Mouse (Mus musculus): Measurements from ENCODE around the gene Srsf4. TPM values are rescaled to one million over a fixed set of nuclear protein-coding genes. Genes with fewer than 3 reads are reported as not detected.

The Srsf4 gene
- total RNA-seq, 2 experiments from 2014 or later: 32.0 to 33.8 TPM

GRCm38 (mm10) chr4:131875242-131875641 lies 1.8 kb downstream of the Srsf4 start:
- Histone ChIP-seq H3K27ac (peak overlapping the region; percentile 100), H3K4me3 (peak overlapping the region; percentile 77)
- no peak for TF ChIP-seq CTCF (IDR thresholded peaks at IDR 0.05)
- intact Hi-C loops (cut with DNase I): no loop called here
- DNase-seq: no peak

GRCm38 (mm10) chr4:131876836-131877235 lies 3.4 kb downstream of the Srsf4 start:
- no peak for DNase-seq
- Histone ChIP-seq H3K27ac (peak overlapping the region; percentile 10; the same call in 1 of the 2 replicates), H3K4me3 (peak overlapping the region; percentile 13; the same call in 1 of the 2 replicates)
- intact Hi-C loops (cut with DNase I): no loop called here
- TF ChIP-seq CTCF (IDR thresholded peaks at IDR 0.05): no peak

- intact Hi-C loops (cut with DNase I): no loop called here
- peak overlapping the region; percentile 78 for H3K27ac ChIP-seq
- peak overlapping the region; percentile 42 for H3K4me3 ChIP-seq
- TF ChIP-seq CTCF (IDR thresholded peaks at IDR 0.05): no peak
- DNase-seq: no peak
Measured at GRCm38 (mm10) chr4:131879692-131880091, 6.3 kb downstream of the Srsf4 start.

- Histone ChIP-seq H3K4me3 (peak overlapping the region; percentile 11; the same call in 1 of the 2 replicates), H3K27ac (peak overlapping the region; percentile 78)
- intact Hi-C loops (cut with DNase I): no loop called here
- TF ChIP-seq CTCF (IDR thresholded peaks at IDR 0.05): no peak
- DNase-seq: no peak
Measured at GRCm38 (mm10) chr4:131881306-131881705, 7.9 kb downstream of the Srsf4 start.

GRCm38 (mm10) chr4:131883571-131883970 lies 10.2 kb downstream of the Srsf4 start:
- Histone ChIP-seq H3K4me3 (peak overlapping the region; percentile 16; the same call in 1 of the 2 replicates), H3K27ac (peak overlapping the region; percentile 6)
- intact Hi-C loops (cut with DNase I): no loop called here
- no peak for TF ChIP-seq CTCF (IDR thresholded peaks at IDR 0.05)
- peak; percentile 64 for DNase-seq

GRCm38 (mm10) chr4:131885376-131885775 lies 12.0 kb downstream of the Srsf4 start:
- TF ChIP-seq CTCF (IDR thresholded peaks at IDR 0.05): no peak
- intact Hi-C loops (cut with DNase I): no loop called here
- no peak overlapping the region for H3K4me3 ChIP-seq
- DNase-seq: no peak
- H3K27ac ChIP-seq: peak overlapping the region; percentile 24; the same call in 1 of the 2 replicates

- Histone ChIP-seq H3K4me3 (no peak overlapping the region), H3K27ac (no peak overlapping the region)
- intact Hi-C loops (cut with DNase I): no loop called here
- DNase-seq: no peak
- TF ChIP-seq CTCF (IDR thresholded peaks at IDR 0.05): no peak
Measured at GRCm38 (mm10) chr4:131888564-131888963, 15.1 kb downstream of the Srsf4 start.

GRCm38 (mm10) chr4:131890692-131891091 lies 17.3 kb downstream of the Srsf4 start:
- H3K27ac ChIP-seq: peak overlapping the region; percentile 20; the same call in 1 of the 2 replicates
- intact Hi-C loops (cut with DNase I): no loop called here
- no peak overlapping the region for H3K4me3 ChIP-seq
- no peak for DNase-seq
- TF ChIP-seq CTCF (IDR thresholded peaks at IDR 0.05): no peak

GRCm38 (mm10) chr4:131897109-131897508 lies 23.7 kb downstream of the Srsf4 start:
- intact Hi-C loops (cut with DNase I): no loop called here
- DNase-seq: no peak
- no peak overlapping the region for H3K4me3 ChIP-seq
- H3K27ac ChIP-seq: no peak overlapping the region
- no peak for TF ChIP-seq CTCF (IDR thresholded peaks at IDR 0.05)

- Histone ChIP-seq H3K4me3 (no peak overlapping the region), H3K27ac (no peak overlapping the region)
- peak; percentile 11 for DNase-seq
- TF ChIP-seq CTCF (IDR thresholded peaks at IDR 0.05): no peak
- intact Hi-C loops (cut with DNase I): no loop called here
Measured at GRCm38 (mm10) chr4:131897787-131898186, 24.4 kb downstream of the Srsf4 start.

- DNase-seq: peak; percentile 55
- Histone ChIP-seq H3K27ac (peak overlapping the region; percentile 50), H3K4me3 (no peak overlapping the region)
- no peak for TF ChIP-seq CTCF (IDR thresholded peaks at IDR 0.05)
- intact Hi-C loops (cut with DNase I): no loop called here
Measured at GRCm38 (mm10) chr4:131898503-131899179, 25.2 kb downstream of the Srsf4 start.

- DNase-seq: peak; percentile 43
- no peak for TF ChIP-seq CTCF (IDR thresholded peaks at IDR 0.05)
- H3K27ac ChIP-seq: peak overlapping the region; percentile 50; the same call in 1 of the 2 replicates
- H3K4me3 ChIP-seq: no peak overlapping the region
- intact Hi-C loops (cut with DNase I): no loop called here
Measured at GRCm38 (mm10) chr4:131899180-131899554, 25.8 kb downstream of the Srsf4 start.

- DNase-seq: peak; percentile 6
- no peak overlapping the region for H3K27ac ChIP-seq
- intact Hi-C loops (cut with DNase I): no loop called here
- H3K4me3 ChIP-seq: no peak overlapping the region
- TF ChIP-seq CTCF (IDR thresholded peaks at IDR 0.05): no peak
Measured at GRCm38 (mm10) chr4:131901090-131901489, 27.7 kb downstream of the Srsf4 start.

- TF ChIP-seq CTCF (IDR thresholded peaks at IDR 0.05): peak; percentile 56
- H3K27ac ChIP-seq: no peak overlapping the region
- intact Hi-C loops (cut with DNase I): no loop called here
- DNase-seq: peak; percentile 32
- H3K4me3 ChIP-seq: no peak overlapping the region
Measured at GRCm38 (mm10) chr4:131904478-131904877, 31.1 kb downstream of the Srsf4 start.
